Mouse (Mus musculus) fibroblast of lung, adult 2 months (primary cell): ENCODE data around the gene Sec22a.

Source experiments
- DNase-seq: peaks from one replicate; pipeline ENCODE4 v3.0.0-alpha.2; 2011; ENCODE audit warnings: low read depth

Gene Sec22a

GRCm38 (mm10) chr16:35363150-35364062 lies at the start of gene Sec22a:
Gene Sec22a, minus strand, starts transcription at chr16:35363918.
- DNase-seq, result peak; percentile 78

GRCm38 (mm10) chr16:35406706-35407105 lies 43.0 kb upstream of the Sec22a start:
- no peak for DNase-seq

- DNase-seq, result no peak
These were observed 42.4 kb upstream of the Sec22a start for GRCm38 (mm10) chr16:35406166-35406565.

GRCm38 (mm10) chr16:35405348-35406080 lies 41.8 kb upstream of the Sec22a start:
- no peak for DNase-seq

- DNase-seq, result no peak
These were observed 41.1 kb upstream of the Sec22a start for GRCm38 (mm10) chr16:35404864-35405263.

GRCm38 (mm10) chr16:35403891-35404290 lies 40.2 kb upstream of the Sec22a start:
- DNase-seq, result no peak

- DNase-seq, result no peak
These were observed 39.6 kb upstream of the Sec22a start for GRCm38 (mm10) chr16:35403356-35403755.

- DNase-seq, result no peak
These were observed 29.1 kb upstream of the Sec22a start for GRCm38 (mm10) chr16:35392813-35393212.

- peak; percentile 24 for DNase-seq
These were observed 21.9 kb upstream of the Sec22a start for GRCm38 (mm10) chr16:35385654-35386053.

GRCm38 (mm10) chr16:35380048-35380447 lies 16.3 kb upstream of the Sec22a start:
- no peak for DNase-seq

- no peak for DNase-seq
These were observed 15.6 kb upstream of the Sec22a start for GRCm38 (mm10) chr16:35379344-35379743.

- no peak for DNase-seq
These were observed 328 bp upstream of the Sec22a start for GRCm38 (mm10) chr16:35364063-35364428.

- no peak for DNase-seq
These were observed 1.5 kb downstream of the Sec22a start for GRCm38 (mm10) chr16:35362221-35362620.

GRCm38 (mm10) chr16:35360593-35360992 lies 3.1 kb downstream of the Sec22a start:
- no peak for DNase-seq

GRCm38 (mm10) chr16:35357449-35357848 lies 6.3 kb downstream of the Sec22a start:
- DNase-seq, result no peak

- no peak for DNase-seq
These were observed 33.3 kb downstream of the Sec22a start for GRCm38 (mm10) chr16:35330451-35330850.

- DNase-seq, result no peak
These were observed 43.9 kb downstream of the Sec22a start for GRCm38 (mm10) chr16:35319773-35320172.

GRCm38 (mm10) chr16:35319335-35319734 lies 44.4 kb downstream of the Sec22a start:
- DNase-seq, result peak; percentile 44

GRCm38 (mm10) chr16:35318397-35318796 lies 45.3 kb downstream of the Sec22a start:
- DNase-seq, result no peak

GRCm38 (mm10) chr16:35317460-35317859 lies 46.3 kb downstream of the Sec22a start:
- DNase-seq, result no peak

- no peak for DNase-seq
These were observed 46.9 kb downstream of the Sec22a start for GRCm38 (mm10) chr16:35316856-35317264.

- no peak for DNase-seq
These were observed 48.2 kb downstream of the Sec22a start for GRCm38 (mm10) chr16:35315496-35315895.

- no peak for DNase-seq
These were observed 52.1 kb downstream of the Sec22a start for GRCm38 (mm10) chr16:35311586-35311985.
